Mouse (Mus musculus): ENCODE data around the gene Rabepk.

DNA sequence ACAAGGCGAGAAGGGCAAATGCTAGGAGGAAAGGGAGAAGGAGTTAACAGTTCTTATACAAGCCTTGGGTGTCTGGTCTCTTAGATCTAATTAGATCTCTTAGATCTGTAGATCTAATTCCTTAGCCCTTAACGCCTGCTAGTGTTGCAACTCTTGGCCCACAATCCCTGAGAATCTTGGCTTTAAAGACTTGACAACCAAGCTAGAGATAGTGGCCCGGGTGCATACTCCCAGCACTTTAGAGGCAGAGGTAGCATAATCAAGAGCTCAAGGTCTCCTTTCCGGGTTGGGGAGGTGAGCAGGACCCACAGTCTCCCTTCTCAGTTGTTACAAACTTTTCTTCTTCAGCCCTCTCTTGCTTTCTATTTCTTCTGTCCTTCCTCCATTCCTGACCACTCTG lies 27.9 kb upstream of the Rabepk start:
- no peak for TF ChIP-seq GABPA (IDR thresholded peaks at IDR 0.05; ENCODE audit: insufficient replicate concordance, low read depth, low read length)
- TF ChIP-seq POLR2A (IDR thresholded peaks at IDR 0.05; ENCODE audit: low read depth, low read length) = no peak
- TF ChIP-seq E2F4 (IDR thresholded peaks at IDR 0.05; ENCODE audit: insufficient replicate concordance, low read depth, low read length) = no peak
- no peak for TF ChIP-seq BHLHE40 (IDR thresholded peaks at IDR 0.05; ENCODE audit: low read depth, low read length)

Measured in CH12.LX (cell line).